Mouse (Mus musculus): ENCODE results near the gene Mpv17l. TPM values are rescaled to one million over a fixed set of nuclear protein-coding genes. Genes with fewer than 3 reads are reported as not detected.
A peak's percentile ranks its signal among the peaks of the same experiment; 100 is the strongest.
"Not testable (repeated sequence)": the region's sequence is repeated elsewhere in the genome, so short reads cannot be mapped to it uniquely, and the experiment has no call there.

Gene Mpv17l
- total and polyA plus RNA-seq, 2 experiments from 2014 or later: 2.0 to 2.3 TPM

- ATAC-seq (ENCODE audit: insufficient read depth, low read depth): no peak
- 83% methylated on average over 3 of the region's 3 CpGs for WGBS
- no peak for TF ChIP-seq EP300 (IDR thresholded peaks at IDR 0.05; ENCODE audit: low read depth)
- no peak for TF ChIP-seq CTCF (IDR thresholded peaks at IDR 0.05; ENCODE audit: low read depth)
Measured at GRCm38 (mm10) chr16:13907297-13907696, 4.3 kb downstream of the Mpv17l start.

GRCm38 (mm10) chr16:13920093-13920492 is 17.1 kb downstream of the Mpv17l start:
- no peaks in the 10 kb centered on the region; the same call in 1 of the 2 replicates for H3K9me3 ChIP-seq (replicated peaks; ENCODE audit: control insufficient read depth, low read length)
- WGBS: 93% methylated on average over 5 of the region's 5 CpGs

More at GRCm38 (mm10) chr16:13907297-13907696, 4.3 kb downstream of the Mpv17l start:
- Histone ChIP-seq H3K9me3 (replicated peaks; ENCODE audit: control insufficient read depth, low read length) (no peaks in the 10 kb centered on the region), H3K4me1 (ENCODE audit: control insufficient read depth, insufficient read depth) (0 out of 2 replicates have a peak, but pooled peaks cover under 1% of the 10 kb centered on the region), H3K4me2 (ENCODE audit: low read depth, low read length) (no peak overlapping the region), H3K27me3 (ENCODE audit: control insufficient read depth, insufficient read depth, low read length) (no peaks in the 10 kb centered on the region), H3K9ac (replicated peaks; ENCODE audit: low read depth, low read length) (no peak overlapping the region), H3K27ac (ENCODE audit: low read depth) (no peak overlapping the region), H3K4me3 (ENCODE audit: low read depth, low read length) (no peak overlapping the region), H3K36me3 (replicated peaks; ENCODE audit: control insufficient read depth, insufficient read depth, low read length) (no peaks in the 10 kb centered on the region)
- DNase-seq (ENCODE audit: low spot score): no peak

GRCm38 (mm10) chr16:13921063-13921462 is 18.1 kb downstream of the Mpv17l start:
- no peaks in the 10 kb centered on the region for H3K4me1 ChIP-seq (ENCODE audit: control insufficient read depth, insufficient read depth)
- H3K9ac ChIP-seq (replicated peaks; ENCODE audit: low read depth, low read length): no peak overlapping the region
- H3K4me2 ChIP-seq (ENCODE audit: low read depth, low read length): no peak overlapping the region
- TF ChIP-seq CTCF (IDR thresholded peaks at IDR 0.05; ENCODE audit: low read depth): 0 out of 2 replicates have a peak, but pooled peaks have one; percentile 13
- no peak for TF ChIP-seq EP300 (IDR thresholded peaks at IDR 0.05; ENCODE audit: low read depth)
- DNase-seq (ENCODE audit: low spot score) (no peak), ATAC-seq (ENCODE audit: insufficient read depth, low read depth) (no peak)
- H3K36me3 ChIP-seq (replicated peaks; ENCODE audit: control insufficient read depth, insufficient read depth, low read length): no peaks in the 10 kb centered on the region
- H3K4me3 ChIP-seq (ENCODE audit: low read depth, low read length): no peak overlapping the region
- no peaks in the 10 kb centered on the region; the same call in 1 of the 2 replicates for H3K9me3 ChIP-seq (replicated peaks; ENCODE audit: control insufficient read depth, low read length)
- 82% methylated on average over 6 of the region's 6 CpGs for WGBS
- no peaks in the 10 kb centered on the region for H3K27me3 ChIP-seq (ENCODE audit: control insufficient read depth, insufficient read depth, low read length)
- H3K27ac ChIP-seq (ENCODE audit: low read depth): no peak overlapping the region

More at GRCm38 (mm10) chr16:13920093-13920492, 17.1 kb downstream of the Mpv17l start:
- Histone ChIP-seq H3K36me3 (replicated peaks; ENCODE audit: control insufficient read depth, insufficient read depth, low read length) (no peaks in the 10 kb centered on the region), H3K27me3 (ENCODE audit: control insufficient read depth, insufficient read depth, low read length) (no peaks in the 10 kb centered on the region), H3K9ac (replicated peaks; ENCODE audit: low read depth, low read length) (no peak overlapping the region), H3K4me1 (ENCODE audit: control insufficient read depth, insufficient read depth) (no peaks in the 10 kb centered on the region), H3K4me3 (ENCODE audit: low read depth, low read length) (no peak overlapping the region), H3K4me2 (ENCODE audit: low read depth, low read length) (no peak overlapping the region), H3K27ac (ENCODE audit: low read depth) (no peak overlapping the region)
- no peak for TF ChIP-seq EP300 (IDR thresholded peaks at IDR 0.05; ENCODE audit: low read depth)
- no peak for TF ChIP-seq CTCF (IDR thresholded peaks at IDR 0.05; ENCODE audit: low read depth)
- DNase-seq (ENCODE audit: low spot score) (no peak), ATAC-seq (ENCODE audit: insufficient read depth, low read depth) (no peak)

- Histone ChIP-seq H3K36me3 (replicated peaks; ENCODE audit: control insufficient read depth, insufficient read depth, low read length) (no peaks in the 10 kb centered on the region), H3K27me3 (ENCODE audit: control insufficient read depth, insufficient read depth, low read length) (no peaks in the 10 kb centered on the region), H3K4me3 (ENCODE audit: low read depth, low read length) (no peak overlapping the region), H3K9ac (replicated peaks; ENCODE audit: low read depth, low read length) (no peak overlapping the region), H3K4me1 (ENCODE audit: control insufficient read depth, insufficient read depth) (no peaks in the 10 kb centered on the region), H3K9me3 (replicated peaks; ENCODE audit: control insufficient read depth, low read length) (no peaks in the 10 kb centered on the region; the same call in 1 of the 2 replicates), H3K27ac (ENCODE audit: low read depth) (no peak overlapping the region), H3K4me2 (ENCODE audit: low read depth, low read length) (no peak overlapping the region)
- DNase-seq (ENCODE audit: low spot score): no peak
- WGBS: 92% methylated on average over 7 of the region's 7 CpGs
- no peak for ATAC-seq (ENCODE audit: insufficient read depth, low read depth)
- TF ChIP-seq EP300 (IDR thresholded peaks at IDR 0.05; ENCODE audit: low read depth): no peak
- no peak for TF ChIP-seq CTCF (IDR thresholded peaks at IDR 0.05; ENCODE audit: low read depth)
Measured at GRCm38 (mm10) chr16:13921781-13922180, 18.8 kb downstream of the Mpv17l start.

- 81% methylated on average over 3 of the region's 3 CpGs for WGBS
- H3K4me1 ChIP-seq (ENCODE audit: control insufficient read depth, insufficient read depth); H3K9ac ChIP-seq (replicated peaks; ENCODE audit: low read depth, low read length); H3K36me3 ChIP-seq (replicated peaks; ENCODE audit: control insufficient read depth, insufficient read depth, low read length); H3K9me3 ChIP-seq (replicated peaks; ENCODE audit: control insufficient read depth, low read length); H3K27ac ChIP-seq (ENCODE audit: low read depth); H3K27me3 ChIP-seq (ENCODE audit: control insufficient read depth, insufficient read depth, low read length); H3K4me3 ChIP-seq (ENCODE audit: low read depth, low read length); DNase-seq (ENCODE audit: low spot score); H3K4me2 ChIP-seq (ENCODE audit: low read depth, low read length); ATAC-seq (ENCODE audit: insufficient read depth, low read depth): not testable (repeated sequence)
Measured at GRCm38 (mm10) chr16:13922499-13922898, 19.5 kb downstream of the Mpv17l start.

- DNase-seq (ENCODE audit: low spot score); H3K36me3 ChIP-seq (replicated peaks; ENCODE audit: control insufficient read depth, insufficient read depth, low read length); H3K9me3 ChIP-seq (replicated peaks; ENCODE audit: control insufficient read depth, low read length); H3K27me3 ChIP-seq (ENCODE audit: control insufficient read depth, insufficient read depth, low read length); H3K27ac ChIP-seq (ENCODE audit: low read depth); H3K4me3 ChIP-seq (ENCODE audit: low read depth, low read length); H3K4me2 ChIP-seq (ENCODE audit: low read depth, low read length); ATAC-seq (ENCODE audit: insufficient read depth, low read depth); H3K4me1 ChIP-seq (ENCODE audit: control insufficient read depth, insufficient read depth); H3K9ac ChIP-seq (replicated peaks; ENCODE audit: low read depth, low read length): not testable (repeated sequence)
- 86% methylated on average over 5 of the region's 5 CpGs for WGBS
Measured at GRCm38 (mm10) chr16:13922966-13923365, 20.0 kb downstream of the Mpv17l start.
